In genomic region chr12:4500516-4500915, GRCm38 (mm10) we compare ENCODE assay signal across 19 mouse cellular contexts. TPM values are rescaled to one million over a fixed set of nuclear protein-coding genes. Genes with fewer than 3 reads are reported as not detected.
DNase-seq lines count a peak whose midpoint lies in the region; ATAC-seq lines count a peak whose summit lies in the region.
"Had no signal": no experiment of that assay in that cellular context is flagged by ENCODE, and none has a peak within 500 bp of the region (broad histone marks: within the 10 kb centered on the region; RNA-seq: fewer than 3 reads in every experiment).

No protein-coding gene starts in this region.

- H3K4me1 ChIP-seq in heart, embryonic 12.5 days (replicated peaks) = no peaks in the 10 kb centered on the region
- peaks cover 3% of the 10 kb centered on the region; the same call in 1 of the 2 replicates for H3K4me1 ChIP-seq in midbrain, embryonic 11.5 days (ENCODE audit: control insufficient read depth, insufficient read depth, low read length)
- 0 out of 2 replicates have a peak, but pooled peaks cover 6% of the 10 kb centered on the region for H3K4me1 ChIP-seq in midbrain, embryonic 16.5 days (ENCODE audit: control insufficient read depth, insufficient read depth, low read length)

- H3K27me3 ChIP-seq in heart, embryonic 12.5 days (replicated peaks) = no peaks in the 10 kb centered on the region
- H3K27me3 ChIP-seq in midbrain, embryonic 11.5 days (ENCODE audit: control insufficient read depth, insufficient read depth, low read length) = no peaks in the 10 kb centered on the region
- H3K27me3 ChIP-seq in midbrain, embryonic 16.5 days (ENCODE audit: control insufficient read depth, insufficient read depth, low read depth, low read length) = no peaks in the 10 kb centered on the region
- H3K27me3 ChIP-seq: CH12.LX, Patski had no signal

- 96% methylated on average over 4 of the region's 4 CpGs for WGBS in heart, embryonic 12.5 days
- 94% methylated on average over 4 of the region's 4 CpGs for WGBS in midbrain, embryonic 11.5 days
- whole genome bisulfite sequencing in midbrain, embryonic 16.5 days = 98% methylated on average over 4 of the region's 4 CpGs

- no peak overlapping the region for H3K4me2 ChIP-seq in heart, embryonic 12.5 days
- H3K4me2 ChIP-seq in midbrain, embryonic 11.5 days = no peak overlapping the region
- H3K4me2 ChIP-seq in midbrain, embryonic 16.5 days (ENCODE audit: low read length) = no peak overlapping the region

- no peak overlapping the region for H3K27ac ChIP-seq in heart, embryonic 12.5 days (ENCODE audit: poor library complexity, severe bottlenecking)
- H3K27ac ChIP-seq in midbrain, embryonic 11.5 days (ENCODE audit: low read depth, low read length) = no peak overlapping the region
- H3K27ac ChIP-seq in midbrain, embryonic 16.5 days (ENCODE audit: low read length) = no peak overlapping the region

- H3K9me3 ChIP-seq in heart, embryonic 12.5 days (replicated peaks) = 0 out of 2 replicates have a peak, but pooled peaks cover 2% of the 10 kb centered on the region
- no peaks in the 10 kb centered on the region for H3K9me3 ChIP-seq in midbrain, embryonic 11.5 days (ENCODE audit: control insufficient read depth, low read length)
- H3K9me3 ChIP-seq in midbrain, embryonic 16.5 days (replicated peaks; ENCODE audit: control insufficient read depth, low read length, poor library complexity, severe bottlenecking) = no peaks in the 10 kb centered on the region
- H3K9me3 ChIP-seq: G1E had no signal

- no peaks in the 10 kb centered on the region for H3K36me3 ChIP-seq in heart, embryonic 12.5 days
- no peaks in the 10 kb centered on the region for H3K36me3 ChIP-seq in midbrain, embryonic 11.5 days (ENCODE audit: control insufficient read depth, insufficient read depth, low read length)
- no peaks in the 10 kb centered on the region for H3K36me3 ChIP-seq in midbrain, embryonic 16.5 days (ENCODE audit: control insufficient read depth, insufficient read depth, low read length)
- H3K36me3 ChIP-seq: G1E had no signal

- no peak for ATAC-seq in heart, embryonic 12.5 days (ENCODE audit: insufficient number of reproducible peaks, low FRiP score)
- no peak for ATAC-seq in midbrain, embryonic 11.5 days (ENCODE audit: low FRiP score)
- ATAC-seq in midbrain, embryonic 16.5 days = no peak
- ATAC-seq: activated CD4-positive, CD25-positive, alpha-beta regulatory T cell, adult 4 months; CD4-positive, CD25-positive, alpha-beta regulatory T cell, adult 4 months; Patski had no signal

- H3K4me3 ChIP-seq in heart, embryonic 12.5 days = no peak overlapping the region
- no peak overlapping the region for H3K4me3 ChIP-seq in midbrain, embryonic 11.5 days (ENCODE audit: low read depth, low read length)
- no peak overlapping the region for H3K4me3 ChIP-seq in midbrain, embryonic 16.5 days (ENCODE audit: low read depth, low read length)

- peak; percentile 63 for DNase-seq in heart, adult 11 months
- DNase-seq in midbrain, embryonic 11.5 days (ENCODE audit: low spot score, missing footprints) = peak; percentile 54
- DNase-seq: adrenal gland, adult 2 months; adrenal gland, adult 8-10 months; adrenal gland, postnatal 10 days; adrenal gland, postnatal 14 days; adrenal gland, postnatal 25 days; adrenal gland, postnatal 36 days; B cell, adult 2 months; cerebellum, adult 11 months; cerebellum, adult 11-12 months; cerebellum, adult 18-20 months had no signal

- H3K9ac ChIP-seq in heart, embryonic 12.5 days = no peak overlapping the region
- no peak overlapping the region for H3K9ac ChIP-seq in midbrain, embryonic 11.5 days (ENCODE audit: low read length)
- no peak overlapping the region for H3K9ac ChIP-seq in midbrain, embryonic 16.5 days (ENCODE audit: low read depth, low read length)

RNA-seq across cellular contexts. Expression of gene Ncoa1, which starts 23.5 kb away (rescaled TPM):
- polyA plus RNA-seq in heart, embryonic 12.5 days (2016; fragmentation: Nextera tagmentation; extraction: Ambion mirVana) = 8.3 and 8.7 TPM in 2 replicates
- 4.7 and 4.9 TPM in 2 replicates for polyA plus RNA-seq in midbrain, embryonic 11.5 days (2014; fragmentation: Nextera tagmentation; extraction: Ambion mirVana)
- 10.0 and 10.9 TPM in 2 replicates for polyA plus RNA-seq in midbrain, embryonic 16.5 days (2015; fragmentation: Nextera tagmentation; extraction: Ambion mirVana)
